Mouse (Mus musculus) gastrocnemius, postnatal 14 days (tissue): ENCODE data around the gene Rarres1. TPM values are rescaled to one million over a fixed set of nuclear protein-coding genes. Genes with fewer than 3 reads are reported as not detected.
A peak's percentile ranks its signal among the peaks of the same experiment; 100 is the strongest.

Experiments
- DNase-seq: peaks from one replicate; pipeline ENCODE4 v3.0.0; 2021; ENCODE audit warnings: mixed read lengths
- intact Hi-C: fragments of 180-260 bp; cut with DNase I; formaldehyde crosslinking; loops from one replicate; pipeline ENCODE4 v1.15.1; 2025; ENCODE audit warnings: low total_unique reads
- total RNA-seq, 2 experiments: library from RNA; stranded (reverse); gene quantifications; 2 replicates each; pipeline ENCODE4 v1.2.3; 2021

The Rarres1 gene
- total RNA-seq, 2 experiments from 2014 or later, result 1.5 to 2.5 TPM

GRCm38 (mm10) chr3:67497998-67498397 lies 17.3 kb downstream of the Rarres1 start:
- no peak for DNase-seq
- intact Hi-C loops, result no loop called here

GRCm38 (mm10) chr3:67496310-67496709 lies 19.0 kb downstream of the Rarres1 start:
- intact Hi-C loops, result no loop called here
- DNase-seq, result no peak

- DNase-seq, result no peak
- intact Hi-C loops, result no loop called here
These were observed 22.2 kb downstream of the Rarres1 start for GRCm38 (mm10) chr3:67493132-67493531.

- DNase-seq, result no peak
- intact Hi-C loops, result no loop called here
These were observed 23.0 kb downstream of the Rarres1 start for GRCm38 (mm10) chr3:67492086-67492869.

- no peak for DNase-seq
- intact Hi-C loops, result no loop called here
These were observed 25.2 kb downstream of the Rarres1 start for GRCm38 (mm10) chr3:67490156-67490555.

- DNase-seq, result no peak
- intact Hi-C loops, result no loop called here
These were observed 30.1 kb downstream of the Rarres1 start for GRCm38 (mm10) chr3:67485233-67485632.

GRCm38 (mm10) chr3:67482400-67482799 lies 32.9 kb downstream of the Rarres1 start:
- intact Hi-C loops, result no loop called here
- no peak for DNase-seq

GRCm38 (mm10) chr3:67479806-67480205 lies 35.5 kb downstream of the Rarres1 start:
- intact Hi-C loops, result no loop called here
- no peak for DNase-seq

GRCm38 (mm10) chr3:67473438-67473837 lies 41.9 kb downstream of the Rarres1 start:
- DNase-seq, result no peak
- intact Hi-C loops, result no loop called here

- no peak for DNase-seq
- intact Hi-C loops, result no loop called here
These were observed 43.8 kb downstream of the Rarres1 start for GRCm38 (mm10) chr3:67471408-67472127.

GRCm38 (mm10) chr3:67467281-67467680 lies 48.0 kb downstream of the Rarres1 start:
- intact Hi-C loops, result no loop called here
- no peak for DNase-seq

- intact Hi-C loops, result no loop called here
- no peak for DNase-seq
These were observed 48.7 kb downstream of the Rarres1 start for GRCm38 (mm10) chr3:67466576-67466975.

- intact Hi-C loops, result no loop called here
- DNase-seq, result peak; percentile 64
These were observed 51.6 kb downstream of the Rarres1 start, which contains the start of gene Lxn for GRCm38 (mm10) chr3:67463450-67464372. Gene Lxn, minus strand, starts transcription at chr3:67463926.

- DNase-seq, result no peak
- intact Hi-C loops, result no loop called here
These were observed 52.3 kb downstream of the Rarres1 start for GRCm38 (mm10) chr3:67463001-67463400.

- intact Hi-C loops, result no loop called here
- no peak for DNase-seq
These were observed 52.7 kb downstream of the Rarres1 start for GRCm38 (mm10) chr3:67462578-67462977.

- intact Hi-C loops, result no loop called here
- no peak for DNase-seq
These were observed 53.3 kb downstream of the Rarres1 start for GRCm38 (mm10) chr3:67462015-67462414.

- intact Hi-C loops, result no loop called here
- DNase-seq, result no peak
These were observed 55.4 kb downstream of the Rarres1 start for GRCm38 (mm10) chr3:67459881-67460280.

- peak; percentile 11 for DNase-seq
- intact Hi-C loops, result no loop called here
These were observed 64.6 kb downstream of the Rarres1 start for GRCm38 (mm10) chr3:67450601-67451210.

- DNase-seq, result peak; percentile 9
- intact Hi-C loops, result no loop called here
These were observed 65.7 kb downstream of the Rarres1 start for GRCm38 (mm10) chr3:67449660-67450059.
